Mouse (Mus musculus) neural tube, embryonic 14.5 days (tissue): Measurements from ENCODE around the gene Opcml. TPM values are rescaled to one million over a fixed set of nuclear protein-coding genes. Genes with fewer than 3 reads are reported as not detected.

Experiments used
- ATAC-seq: fragments of 200-750 bp; cut with Nextera tagmentation; 2 replicates; pipeline ENCODE4 v1.8.0; 2017; ENCODE audit warnings: low read depth, mild to moderate bottlenecking, moderate TSS enrichment, moderate library complexity
- H3K27ac ChIP-seq: fragments of 300-500 bp; sonication (generic); 2 replicates; pipeline ENCODE4 v1.5.1; 2014; ENCODE audit warnings: low read depth, mild to moderate bottlenecking, control low read depth, low read length, moderate library complexity, mixed read lengths
- H3K27me3 ChIP-seq: fragments of 300-500 bp; sonication (generic); 2 replicates; pipeline ENCODE4 v1.6.1; 2014; ENCODE audit warnings: low read length; ENCODE audit not compliant: control insufficient read depth, insufficient read depth
- H3K36me3 ChIP-seq: fragments of 300-500 bp; sonication (generic); 2 replicates; pipeline ENCODE4 v1.6.1; 2014; ENCODE audit warnings: low read length, mixed read lengths; ENCODE audit not compliant: control insufficient read depth, insufficient read depth
- H3K4me1 ChIP-seq: fragments of 300-500 bp; sonication (generic); 2 replicates; pipeline ENCODE4 v1.6.1; 2014; ENCODE audit warnings: low read length; ENCODE audit not compliant: control insufficient read depth, insufficient read depth
- H3K4me2 ChIP-seq: fragments of 300-500 bp; sonication (generic); 2 replicates; pipeline ENCODE4 v1.6.1; 2014; ENCODE audit warnings: mild to moderate bottlenecking, low read depth, low read length, control low read depth
- H3K4me3 ChIP-seq: fragments of 300-500 bp; sonication (generic); 2 replicates; pipeline ENCODE4 v1.5.1; 2014; ENCODE audit warnings: low read depth, low read length, control low read depth, mixed read lengths
- H3K9ac ChIP-seq: fragments of 300-500 bp; sonication (generic); replicated peaks from 2 replicates; pipeline ENCODE4 v1.6.1; 2014; ENCODE audit warnings: low read depth, mild to moderate bottlenecking, control low read depth, low read length, mixed read lengths
- H3K9me3 ChIP-seq: fragments of 300-500 bp; sonication (generic); 2 replicates; pipeline ENCODE4 v1.6.1; 2016; ENCODE audit warnings: low read length; ENCODE audit not compliant: control insufficient read depth
- WGBS: fragments of 180-500 bp; shearing (Covaris S2); extraction: QIAGEN DNeasy Blood & Tissue Kit; methylation state at CpG from one replicate; pipeline ENCODE4 v1.1.7; 2014; 5-methylcytosine and 5-hydroxymethylcytosine counted together
- polyA plus RNA-seq: library from polyadenylated mRNA; unstranded; fragments of >200 nt; fragmentation: Nextera tagmentation; extraction: Ambion mirVana; gene quantifications from 2 replicates; pipeline ENCODE4 v1.2.1, GENCODE M21; 2014

Gene Opcml
- polyA plus RNA-seq, 1 experiment from 2014 or later: 49.3 TPM

DNA sequence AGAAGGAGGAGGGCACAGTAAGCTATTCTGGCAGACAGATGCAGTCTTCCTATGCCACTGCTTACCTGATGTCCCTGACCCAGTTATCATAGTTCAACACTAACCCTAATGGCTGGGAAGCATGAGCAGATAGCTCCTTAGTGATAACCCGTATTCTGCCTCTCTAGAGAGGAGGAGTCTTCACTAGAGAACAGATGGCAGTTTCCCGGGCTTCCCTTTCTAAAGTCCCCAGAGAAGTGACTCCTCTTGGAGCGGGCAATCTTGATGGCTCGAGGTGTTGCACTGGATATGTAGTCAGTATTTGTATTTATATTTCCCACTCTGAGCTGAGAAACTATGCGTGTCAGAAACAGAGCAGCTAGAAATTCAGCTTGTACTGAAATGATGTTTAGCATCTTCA lies 1031.9 kb downstream of the Opcml start:
- Histone ChIP-seq H3K9ac (no peak overlapping the region), H3K4me3 (no peak overlapping the region), H3K4me2 (no peak overlapping the region), H3K4me1 (peaks cover 4% of the 10 kb centered on the region; the same call in 1 of the 2 replicates), H3K9me3 (no peaks in the 10 kb centered on the region), H3K27ac (no peak overlapping the region), H3K36me3 (no peaks in the 10 kb centered on the region), H3K27me3 (no peaks in the 10 kb centered on the region)
- ATAC-seq: no peak
- 72% methylated on average over 5 of the region's 5 CpGs for WGBS

DNA sequence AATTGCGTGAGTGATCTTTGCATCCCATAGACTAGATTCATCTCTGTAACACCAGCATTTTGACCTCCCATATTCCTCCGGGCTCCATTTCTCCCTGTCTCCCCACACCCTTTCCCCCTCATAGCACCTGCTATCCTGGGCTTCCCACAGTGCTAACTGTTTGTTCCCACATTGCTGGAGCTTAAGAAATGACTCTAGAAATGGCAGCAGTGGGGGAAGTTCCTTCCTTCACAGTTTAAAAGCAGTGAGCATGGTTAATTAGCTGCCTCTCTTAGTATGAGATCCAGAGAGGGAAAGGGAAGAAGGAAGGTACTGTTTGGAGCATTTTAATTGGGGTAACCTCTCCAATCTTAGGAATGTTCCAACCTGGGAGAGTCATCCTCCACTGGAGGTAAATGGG lies 1035.2 kb downstream of the Opcml start:
- Histone ChIP-seq H3K4me2 (no peak overlapping the region), H3K9ac (no peak overlapping the region), H3K27ac (no peak overlapping the region), H3K36me3 (no peaks in the 10 kb centered on the region), H3K9me3 (no peaks in the 10 kb centered on the region), H3K4me1 (peaks cover 4% of the 10 kb centered on the region; the same call in 1 of the 2 replicates), H3K27me3 (no peaks in the 10 kb centered on the region), H3K4me3 (no peak overlapping the region)
- no peak for ATAC-seq
- WGBS: 86% methylated on average over 2 of the region's 2 CpGs

DNA sequence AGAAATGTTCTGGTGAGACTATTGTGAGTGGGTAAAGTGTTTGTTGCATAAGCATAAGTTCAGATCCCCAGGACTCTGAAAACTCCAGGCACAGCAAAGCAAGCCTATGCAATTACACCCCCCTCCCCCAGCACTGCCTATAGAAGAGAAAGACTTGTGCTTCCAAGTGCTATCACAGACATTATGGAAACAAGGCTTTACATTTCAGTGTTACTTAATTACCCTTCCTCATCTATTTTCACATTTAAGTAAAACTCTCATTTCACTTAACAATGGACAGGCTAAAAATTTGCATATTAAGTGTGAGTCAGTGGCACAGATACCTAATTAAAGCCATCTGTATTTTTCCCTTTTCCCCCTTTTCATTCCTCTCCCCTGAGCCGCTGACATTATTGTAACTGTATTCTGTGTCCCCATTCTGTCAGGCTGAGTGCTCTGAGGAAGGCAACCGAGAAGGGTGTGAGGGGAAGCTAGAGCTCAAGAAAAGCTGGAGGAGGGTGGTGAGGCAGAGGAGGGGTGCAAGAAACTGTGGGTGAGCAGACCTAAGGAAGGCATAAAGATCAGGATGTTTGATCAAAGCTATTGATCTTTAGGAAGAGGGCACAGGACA lies 1055.5 kb downstream of the Opcml start:
- Histone ChIP-seq H3K4me1 (no peaks in the 10 kb centered on the region), H3K4me3 (no peak overlapping the region), H3K9me3 (no peaks in the 10 kb centered on the region), H3K27ac (no peak overlapping the region), H3K27me3 (no peaks in the 10 kb centered on the region), H3K36me3 (no peaks in the 10 kb centered on the region), H3K9ac (no peak overlapping the region), H3K4me2 (no peak overlapping the region)
- ATAC-seq: no peak
- 27% methylated on average over 2 of the region's 2 CpGs for WGBS

- ATAC-seq: no peak
Observed at GRCm38 (mm10) chr9:28855826-28856225, 1065.3 kb downstream of the Opcml start.

DNA sequence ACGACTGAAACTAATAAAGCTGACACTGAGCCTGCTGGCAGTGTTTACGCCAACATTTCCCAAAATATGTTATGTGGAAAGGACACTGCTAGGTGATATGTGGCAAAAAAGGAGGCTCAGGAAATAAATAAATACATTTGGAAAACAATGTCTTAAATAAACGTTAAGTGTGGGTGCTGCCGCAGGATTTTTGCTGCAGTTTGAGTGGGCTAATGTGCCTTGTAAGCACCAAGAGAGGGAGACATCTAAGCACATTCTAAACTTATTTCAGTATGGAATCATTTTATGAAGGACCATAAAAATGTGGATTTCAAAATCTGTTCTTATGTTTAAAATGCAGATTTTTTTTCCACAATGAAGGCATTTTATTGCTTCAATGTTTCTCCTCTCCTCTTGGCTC lies 1071.4 kb downstream of the Opcml start:
- ATAC-seq: no peak
- no peaks in the 10 kb centered on the region for H3K4me1 ChIP-seq
- H3K27me3 ChIP-seq: no peaks in the 10 kb centered on the region
- H3K27ac ChIP-seq: no peak overlapping the region
- H3K9me3 ChIP-seq: no peaks in the 10 kb centered on the region
- H3K4me2 ChIP-seq: no peak overlapping the region
- WGBS: 83% methylated on average over 4 of the region's 4 CpGs
- no peak overlapping the region for H3K9ac ChIP-seq
- no peaks in the 10 kb centered on the region for H3K36me3 ChIP-seq
- no peak overlapping the region for H3K4me3 ChIP-seq

More at GRCm38 (mm10) chr9:28855826-28856225, 1065.3 kb downstream of the Opcml start:
- H3K4me2 ChIP-seq: no peak overlapping the region
- H3K27ac ChIP-seq: no peak overlapping the region
- no peaks in the 10 kb centered on the region for H3K4me1 ChIP-seq
- no peaks in the 10 kb centered on the region for H3K36me3 ChIP-seq
- H3K9me3 ChIP-seq: no peaks in the 10 kb centered on the region
- no peak overlapping the region for H3K9ac ChIP-seq
- 62% methylated on average over 7 of the region's 7 CpGs for WGBS
- H3K4me3 ChIP-seq: no peak overlapping the region
- no peaks in the 10 kb centered on the region for H3K27me3 ChIP-seq

DNA sequence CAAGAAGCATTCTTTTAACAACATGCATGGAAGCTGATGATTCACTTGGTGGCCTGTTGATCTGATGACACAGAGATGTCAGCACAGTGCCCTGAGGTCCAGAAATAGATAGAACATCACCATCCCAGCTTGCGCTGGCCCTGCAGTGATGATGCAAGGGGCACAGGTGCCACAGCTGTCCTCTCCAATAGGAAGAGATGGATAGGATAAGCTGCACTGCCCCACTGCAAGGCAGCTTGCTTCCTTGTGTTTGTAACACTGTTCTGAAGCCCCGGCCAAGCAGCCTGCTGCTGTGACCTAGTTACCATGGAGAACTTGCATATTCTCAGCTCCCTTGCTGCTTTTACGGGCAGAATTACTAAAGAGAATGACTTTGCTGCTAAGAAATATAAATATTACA lies 1076.7 kb downstream of the Opcml start:
- Histone ChIP-seq H3K4me1 (no peaks in the 10 kb centered on the region), H3K9ac (no peak overlapping the region), H3K27ac (no peak overlapping the region), H3K27me3 (no peaks in the 10 kb centered on the region), H3K9me3 (no peaks in the 10 kb centered on the region), H3K4me3 (no peak overlapping the region), H3K4me2 (no peak overlapping the region), H3K36me3 (no peaks in the 10 kb centered on the region)
- WGBS: 76% methylated on average over 3 of the region's 3 CpGs
- no peak for ATAC-seq

DNA sequence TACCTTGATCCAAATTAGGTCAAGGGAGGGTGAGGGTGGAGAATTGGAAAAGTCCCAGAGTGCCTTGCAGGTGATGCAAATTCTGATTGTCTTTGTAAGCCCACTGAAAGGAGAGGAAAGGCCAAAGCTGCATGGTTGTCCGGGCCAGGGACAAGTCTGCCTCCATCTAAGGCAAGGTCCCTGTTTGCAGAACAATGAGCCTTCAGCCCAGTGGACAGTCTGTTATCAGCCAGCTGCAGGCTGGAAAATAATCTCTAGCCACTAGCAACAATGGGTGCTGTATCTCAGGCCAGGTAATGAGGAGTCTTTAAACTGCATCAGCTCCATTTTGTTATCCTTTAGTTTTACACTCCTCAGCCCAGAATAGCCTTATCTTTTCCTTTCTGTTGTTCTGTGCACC lies 1079.9 kb downstream of the Opcml start:
- ATAC-seq: no peak
- WGBS: 48% methylated on average over 1 of the region's 1 CpGs
- Histone ChIP-seq H3K36me3 (no peaks in the 10 kb centered on the region), H3K9ac (no peak overlapping the region), H3K4me2 (no peak overlapping the region), H3K4me1 (no peaks in the 10 kb centered on the region), H3K27me3 (no peaks in the 10 kb centered on the region), H3K4me3 (no peak overlapping the region), H3K27ac (no peak overlapping the region), H3K9me3 (no peaks in the 10 kb centered on the region)

GRCm38 (mm10) chr9:28882566-28882965 lies 1092.0 kb downstream of the Opcml start:
- no peak for ATAC-seq
- 83% methylated on average over 1 of the region's 1 CpGs for WGBS
- H3K4me3 ChIP-seq: no peak overlapping the region
- no peak overlapping the region for H3K4me2 ChIP-seq
- H3K4me1 ChIP-seq: no peaks in the 10 kb centered on the region
- no peak overlapping the region for H3K27ac ChIP-seq
- H3K9ac ChIP-seq: no peak overlapping the region
- H3K9me3 ChIP-seq: no peaks in the 10 kb centered on the region
- no peaks in the 10 kb centered on the region for H3K27me3 ChIP-seq
- no peaks in the 10 kb centered on the region for H3K36me3 ChIP-seq

- 87% methylated on average over 8 of the region's 8 CpGs for WGBS
- H3K4me1 ChIP-seq: no peaks in the 10 kb centered on the region
- H3K4me3 ChIP-seq: no peak overlapping the region
- H3K36me3 ChIP-seq: no peaks in the 10 kb centered on the region
- no peak for ATAC-seq
- H3K27ac ChIP-seq: no peak overlapping the region
- no peak overlapping the region for H3K4me2 ChIP-seq
- no peaks in the 10 kb centered on the region for H3K27me3 ChIP-seq
- H3K9me3 ChIP-seq: no peaks in the 10 kb centered on the region
- no peak overlapping the region for H3K9ac ChIP-seq
Observed at GRCm38 (mm10) chr9:28891611-28892010, 1101.0 kb downstream of the Opcml start.
